ENCODE assay signal across 29 mouse cellular contexts in the genomic region with DNA sequence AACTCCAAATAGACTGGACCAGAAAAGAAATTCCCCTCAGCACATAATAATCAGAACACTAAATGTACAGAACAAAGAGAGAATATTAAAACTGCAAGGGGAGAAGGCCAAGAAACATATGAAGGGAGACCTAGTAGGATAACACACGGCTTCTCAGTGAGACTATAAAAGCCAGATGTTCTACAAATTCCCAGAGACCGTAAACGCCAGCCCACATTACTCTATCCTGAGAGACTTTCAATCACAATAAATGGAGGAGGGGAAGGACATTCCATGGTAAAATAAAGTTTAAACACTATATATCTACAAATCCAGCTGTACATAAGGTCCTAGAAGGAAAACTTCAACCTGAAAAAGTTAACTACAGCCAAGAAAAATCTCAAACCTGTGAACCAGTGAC.
DNase-seq lines count a peak whose midpoint lies in the region; ATAC-seq and TF ChIP-seq lines count a peak whose summit lies in the region.
"Had no signal": no experiment of that assay in that cellular context is flagged by ENCODE, and none has a peak within 500 bp of the region (broad histone marks: within the 10 kb centered on the region; RNA-seq: fewer than 3 reads in every experiment).

No protein-coding gene starts in this region.

- no peaks in the 10 kb centered on the region for H3K36me3 ChIP-seq in limb, embryonic 12.5 days
- H3K36me3 ChIP-seq in limb, embryonic 10.5 days = no peaks in the 10 kb centered on the region; the same call in 1 of the 2 replicates
- H3K36me3 ChIP-seq in liver, embryonic 12.5 days = 0 out of 2 replicates have a peak, but pooled peaks cover 8% of the 10 kb centered on the region
- H3K36me3 ChIP-seq in liver, postnatal 0 days (replicated peaks; ENCODE audit: insufficient read depth, low read length) = no peaks in the 10 kb centered on the region
- H3K36me3 ChIP-seq: lung, embryonic 15.5 days; neural tube, embryonic 12.5 days had no signal

- no peak overlapping the region for H3K9ac ChIP-seq in limb, embryonic 12.5 days (replicated peaks)
- H3K9ac ChIP-seq in liver, embryonic 12.5 days = peak overlapping the region; percentile 82
- H3K9ac ChIP-seq in liver, postnatal 0 days (replicated peaks) = no peak overlapping the region
- H3K9ac ChIP-seq: hindbrain, embryonic 14.5 days; lung, embryonic 15.5 days; neural tube, embryonic 12.5 days had no signal

- H3K4me3 ChIP-seq in limb, embryonic 12.5 days (replicated peaks) = no peak overlapping the region
- no peak overlapping the region for H3K4me3 ChIP-seq in limb, embryonic 10.5 days
- peak overlapping the region; percentile 69 for H3K4me3 ChIP-seq in liver, embryonic 12.5 days
- peak overlapping the region; percentile 29 for H3K4me3 ChIP-seq in liver, postnatal 0 days (ENCODE audit: low read depth, low read length)
- H3K4me3 ChIP-seq: lung, embryonic 15.5 days; myocyte; neural tube, embryonic 12.5 days had no signal

- H3K4me1 ChIP-seq in limb, embryonic 12.5 days (replicated peaks) = peaks cover 33% of the 10 kb centered on the region
- peaks cover 40% of the 10 kb centered on the region for H3K4me1 ChIP-seq in limb, embryonic 10.5 days
- H3K4me1 ChIP-seq in liver, embryonic 12.5 days = peaks cover 68% of the 10 kb centered on the region
- peaks cover 2% of the 10 kb centered on the region; the same call in 1 of the 2 replicates for H3K4me1 ChIP-seq in liver, postnatal 0 days (ENCODE audit: insufficient read depth)

- no peaks in the 10 kb centered on the region for H3K27me3 ChIP-seq in limb, embryonic 12.5 days
- H3K27me3 ChIP-seq in limb, embryonic 10.5 days (ENCODE audit: low read depth, poor library complexity, severe bottlenecking) = no peaks in the 10 kb centered on the region
- no peaks in the 10 kb centered on the region for H3K27me3 ChIP-seq in liver, embryonic 12.5 days (replicated peaks)
- H3K27me3 ChIP-seq in liver, postnatal 0 days (ENCODE audit: insufficient read depth, low read length) = no peaks in the 10 kb centered on the region
- H3K27me3 ChIP-seq: lung, embryonic 15.5 days; neural tube, embryonic 12.5 days had no signal

- no peaks in the 10 kb centered on the region for H3K9me3 ChIP-seq in limb, embryonic 12.5 days
- H3K9me3 ChIP-seq in limb, embryonic 10.5 days (replicated peaks) = no peaks in the 10 kb centered on the region
- H3K9me3 ChIP-seq in liver, embryonic 12.5 days (replicated peaks) = no peaks in the 10 kb centered on the region
- H3K9me3 ChIP-seq in liver, postnatal 0 days (ENCODE audit: low read length) = no peaks in the 10 kb centered on the region
- H3K9me3 ChIP-seq: lung, embryonic 15.5 days; neural tube, embryonic 12.5 days had no signal

- peak overlapping the region; percentile 75 for H3K27ac ChIP-seq in limb, embryonic 12.5 days
- H3K27ac ChIP-seq in limb, embryonic 10.5 days = no peak overlapping the region
- peak overlapping the region; percentile 61 for H3K27ac ChIP-seq in liver, embryonic 12.5 days
- H3K27ac ChIP-seq in liver, postnatal 0 days (ENCODE audit: low read depth) = no peak overlapping the region
- H3K27ac ChIP-seq: hindbrain, embryonic 14.5 days; lung, embryonic 15.5 days; neural tube, embryonic 12.5 days had no signal

- ATAC-seq in limb, embryonic 12.5 days (ENCODE audit: insufficient number of reproducible peaks, insufficient read depth, low FRiP score, low TSS enrichment, low read depth) = 0 out of 2 replicates have a peak, but pooled peaks have one; percentile 61
- no peak for ATAC-seq in liver, embryonic 12.5 days
- no peak for ATAC-seq in liver, postnatal 0 days
- ATAC-seq: forebrain, embryonic 16.5 days; midbrain, embryonic 16.5 days had no signal

- no peak overlapping the region for H3K4me2 ChIP-seq in limb, embryonic 12.5 days
- peak overlapping the region; percentile 73 for H3K4me2 ChIP-seq in liver, embryonic 12.5 days
- peak overlapping the region; percentile 27 for H3K4me2 ChIP-seq in liver, postnatal 0 days (ENCODE audit: low read depth, low read length)
- H3K4me2 ChIP-seq: heart, embryonic 11.5 days; hindbrain, embryonic 14.5 days; lung, embryonic 15.5 days; midbrain, embryonic 11.5 days; neural tube, embryonic 12.5 days had no signal

- no peak for TF ChIP-seq CTCF in liver, postnatal 0 days (IDR thresholded peaks at IDR 0.05; ENCODE audit: low read depth)

- no peak for DNase-seq in limb, embryonic 10.5 days (ENCODE audit: low spot score)
- peak; percentile 48 for DNase-seq in forelimb bud, embryonic 11.5 days (ENCODE audit: low read depth, low spot score)
- DNase-seq in liver, postnatal 0 days = no peak
- DNase-seq in left cerebral cortex, adult 9 months (ENCODE audit: low spot score in 2 of 2) = no peak
- no peak for DNase-seq in ovary, postnatal 36 days (ENCODE audit: low spot score)
- DNase-seq: adrenal gland, postnatal 25 days; B cell, adult 2 months; cerebellum, adult 11-12 months; cerebellum, adult 9-11 months; embryo, embryonic 11 days; gastrocnemius, postnatal 10 days; heart, postnatal 4 days; kidney, adult 11 months; kidney, postnatal 4 days; layer of hippocampus, postnatal 36 days; lung, postnatal 36 days; right cerebral cortex, postnatal 4 days; thymus, adult 2 months; thymus, postnatal 36 days had no signal

- no peak for TF ChIP-seq EP300 in liver, postnatal 0 days (IDR thresholded peaks at IDR 0.05; ENCODE audit: low read depth)

- 4% methylated on average over 3 of the region's 3 CpGs for WGBS in limb, embryonic 12.5 days
- WGBS in limb, embryonic 10.5 days = 22% methylated on average over 3 of the region's 3 CpGs
- 91% methylated on average over 3 of the region's 3 CpGs for WGBS in liver, embryonic 12.5 days (ENCODE audit: insufficient replicate concordance)
- WGBS in liver, postnatal 0 days (ENCODE audit: insufficient replicate concordance) = 84% methylated on average over 3 of the region's 3 CpGs

Comparison
In these comparisons a context has a peak if more than half of its experiments do, and no peak if none do; other contexts are left out.
1. H3K27ac ChIP-seq: peak in limb, embryonic 12.5 days (single experiment) and liver, embryonic 12.5 days (single experiment); none in limb, embryonic 10.5 days (single experiment) and liver, postnatal 0 days (single experiment).
2. H3K4me3 ChIP-seq: peak in liver, embryonic 12.5 days (single experiment) and liver, postnatal 0 days (single experiment); none in limb, embryonic 12.5 days (single experiment) and limb, embryonic 10.5 days (single experiment).